Mouse (Mus musculus) hindbrain, postnatal 0 days (tissue): ENCODE measurements around the gene Pnmt. TPM values are rescaled to one million over a fixed set of nuclear protein-coding genes. Genes with fewer than 3 reads are reported as not detected.
A peak's percentile ranks its signal among the peaks of the same experiment; 100 is the strongest.
"Not testable (repeated sequence)": the region's sequence is repeated elsewhere in the genome, so short reads cannot be mapped to it uniquely, and the experiment has no call there.

ENCODE experiments used
- ATAC-seq: fragments of 200-750 bp; cut with Nextera tagmentation; 2 replicates; pipeline ENCODE4 v1.8.0; 2017; ENCODE audit warnings: mild to moderate bottlenecking, moderate TSS enrichment, moderate library complexity
- DNase-seq: peaks from one replicate; pipeline ENCODE4 v3.0.0-alpha.2; 2015; ENCODE audit warnings: low spot score
- H3K27ac ChIP-seq: fragments of 300-500 bp; sonication (generic); 2 replicates; pipeline ENCODE4 v1.5.1; 2014; ENCODE audit warnings: mild to moderate bottlenecking
- H3K27me3 ChIP-seq: fragments of 300-500 bp; sonication (generic); 2 replicates; pipeline ENCODE4 v1.6.1; 2014; ENCODE audit warnings: low read length, mixed read lengths; ENCODE audit not compliant: insufficient read depth
- H3K36me3 ChIP-seq: fragments of 300-500 bp; sonication (generic); 2 replicates; pipeline ENCODE4 v1.6.1; 2014; ENCODE audit warnings: low read length, mixed read lengths; ENCODE audit not compliant: insufficient read depth
- H3K4me1 ChIP-seq: fragments of 300-500 bp; sonication (generic); 2 replicates; pipeline ENCODE4 v1.6.1; 2014; ENCODE audit warnings: antibody characterized with exemption, low read length, mixed read lengths; ENCODE audit not compliant: insufficient read depth
- H3K4me2 ChIP-seq: fragments of 300-500 bp; sonication (generic); 2 replicates; pipeline ENCODE4 v1.6.1; 2014; ENCODE audit warnings: low read depth, mild to moderate bottlenecking, low read length, moderate library complexity, mixed read lengths
- H3K4me3 ChIP-seq: fragments of 300-500 bp; sonication (generic); 2 replicates; pipeline ENCODE4 v1.5.1; 2014; ENCODE audit warnings: low read length
- H3K9ac ChIP-seq: fragments of 300-500 bp; sonication (generic); replicated peaks from 2 replicates; pipeline ENCODE4 v1.6.1; 2014; ENCODE audit warnings: mild to moderate bottlenecking, low read length, moderate library complexity, mixed read lengths
- H3K9me3 ChIP-seq: fragments of 300-500 bp; sonication (generic); 2 replicates; pipeline ENCODE4 v1.6.1; 2016; ENCODE audit warnings: low read length, mixed read lengths
- CTCF ChIP-seq: IDR thresholded peaks from 2 replicates; pipeline ENCODE4 v1.5.1; 2016; ENCODE audit warnings: antibody characterized with exemption, control low read depth, low read depth
- WGBS: fragments of 180-500 bp; shearing (Covaris S2); extraction: QIAGEN DNeasy Blood & Tissue Kit; methylation state at CpG from one replicate; pipeline ENCODE4 v1.1.7; 2014; 5-methylcytosine and 5-hydroxymethylcytosine counted together
- polyA plus RNA-seq: library from polyadenylated mRNA; unstranded; fragments of >200 nt; fragmentation: Nextera tagmentation; extraction: Ambion mirVana; gene quantifications from 2 replicates; pipeline ENCODE4 v1.2.1, GENCODE M21; 2015
- total RNA-seq: library from RNA; depleted of rRNA; stranded (reverse); fragments of >200 nt; gene quantifications from 2 replicates; pipeline ENCODE4 v1.2.3, GENCODE M21; 2014

Gene Pnmt
- total and polyA plus RNA-seq, 2 experiments from 2014 or later: 5.4 TPM

DNA sequence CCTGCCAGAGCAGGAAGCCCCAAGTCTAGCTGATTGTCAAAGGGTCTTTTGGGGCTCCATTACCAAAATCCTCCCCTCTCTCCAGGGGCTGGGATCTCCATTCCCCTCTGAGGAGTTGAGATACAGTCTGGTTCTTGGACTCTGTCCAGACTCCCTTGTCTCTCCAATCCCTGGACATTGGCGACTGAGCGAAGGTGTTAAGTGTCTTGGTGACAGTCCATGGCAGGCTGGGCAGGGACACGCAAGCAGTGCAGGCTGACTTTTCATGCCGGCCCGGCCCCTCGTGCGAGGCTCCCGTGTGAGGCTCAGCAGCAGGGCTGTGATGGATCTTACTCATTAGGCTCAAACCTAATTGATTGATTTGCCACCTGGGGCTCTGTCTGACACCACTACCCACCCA lies 12.0 kb upstream of the Pnmt start:
- 64% methylated on average over 8 of the region's 8 CpGs for WGBS
- H3K4me1 ChIP-seq: peaks cover 6% of the 10 kb centered on the region; the same call in 1 of the 2 replicates
- H3K27ac ChIP-seq: no peak overlapping the region
- H3K36me3 ChIP-seq: peaks cover 36% of the 10 kb centered on the region; the same call in 1 of the 2 replicates
- H3K9ac ChIP-seq: no peak overlapping the region; the same call in 1 of the 2 replicates
- H3K4me3 ChIP-seq: no peak overlapping the region
- no peaks in the 10 kb centered on the region for H3K9me3 ChIP-seq
- no peak overlapping the region for H3K4me2 ChIP-seq
- ATAC-seq (no peak), DNase-seq (no peak)
- TF ChIP-seq CTCF: no peak
- H3K27me3 ChIP-seq: no peaks in the 10 kb centered on the region

DNA sequence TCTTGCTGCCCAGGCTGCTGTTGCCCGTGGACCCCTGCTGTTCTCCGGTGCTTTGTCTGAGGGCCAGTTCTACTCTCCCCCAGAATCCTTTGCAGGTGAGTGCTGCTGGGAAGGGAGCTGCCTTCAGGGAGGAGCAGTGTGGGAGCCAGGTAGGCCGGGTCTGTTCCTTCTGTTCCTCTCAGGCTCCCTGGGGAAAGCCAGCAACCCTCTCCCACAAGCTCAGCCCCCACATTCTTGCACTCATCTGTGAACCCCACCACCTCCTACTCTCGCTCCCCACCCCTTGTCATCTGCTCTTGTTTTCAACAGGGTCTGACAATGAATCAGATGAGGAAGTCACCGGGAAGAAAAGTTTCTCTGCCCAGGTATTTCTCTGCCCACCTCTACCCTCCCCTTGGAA lies 9.5 kb upstream of the Pnmt start:
- H3K27me3 ChIP-seq: no peaks in the 10 kb centered on the region
- no peak overlapping the region for H3K4me3 ChIP-seq
- H3K36me3 ChIP-seq: peaks cover 36% of the 10 kb centered on the region; the same call in 1 of the 2 replicates
- ATAC-seq (no peak), DNase-seq (no peak)
- no peak for TF ChIP-seq CTCF
- no peaks in the 10 kb centered on the region for H3K9me3 ChIP-seq
- no peak overlapping the region for H3K9ac ChIP-seq
- 0 out of 2 replicates have a peak, but pooled peaks cover 3% of the 10 kb centered on the region for H3K4me1 ChIP-seq
- no peak overlapping the region for H3K27ac ChIP-seq
- H3K4me2 ChIP-seq: no peak overlapping the region
- 68% methylated on average over 5 of the region's 5 CpGs for WGBS

DNA sequence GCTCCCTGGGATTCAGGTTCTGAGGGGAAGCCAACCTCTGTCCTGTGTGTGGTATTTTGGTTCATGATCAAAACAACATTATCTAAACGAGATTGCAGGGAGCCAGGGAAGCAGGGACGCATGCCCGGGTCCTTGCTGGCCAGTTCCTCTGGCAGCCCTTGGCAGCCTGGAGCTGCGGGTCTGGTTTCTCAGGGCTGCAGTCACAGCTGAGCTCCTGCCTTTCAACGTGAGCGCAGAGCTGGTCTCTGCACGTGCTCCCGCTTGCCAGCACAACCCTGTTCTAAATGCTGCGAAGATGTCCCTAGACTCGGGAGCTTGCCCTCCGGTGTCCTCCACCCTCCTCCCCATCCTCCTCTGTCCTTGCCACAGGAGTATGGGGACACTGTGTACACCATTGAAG lies 8.5 kb upstream of the Pnmt start:
- no peaks in the 10 kb centered on the region for H3K4me1 ChIP-seq
- peaks cover 36% of the 10 kb centered on the region; the same call in 1 of the 2 replicates for H3K36me3 ChIP-seq
- no peak overlapping the region for H3K4me2 ChIP-seq
- 81% methylated on average over 11 of the region's 11 CpGs for WGBS
- no peak for DNase-seq
- H3K9me3 ChIP-seq: no peaks in the 10 kb centered on the region
- no peak for TF ChIP-seq CTCF
- no peak overlapping the region for H3K27ac ChIP-seq
- no peak overlapping the region for H3K4me3 ChIP-seq
- no peak overlapping the region for H3K9ac ChIP-seq
- no peaks in the 10 kb centered on the region for H3K27me3 ChIP-seq
- no peak for ATAC-seq

DNA sequence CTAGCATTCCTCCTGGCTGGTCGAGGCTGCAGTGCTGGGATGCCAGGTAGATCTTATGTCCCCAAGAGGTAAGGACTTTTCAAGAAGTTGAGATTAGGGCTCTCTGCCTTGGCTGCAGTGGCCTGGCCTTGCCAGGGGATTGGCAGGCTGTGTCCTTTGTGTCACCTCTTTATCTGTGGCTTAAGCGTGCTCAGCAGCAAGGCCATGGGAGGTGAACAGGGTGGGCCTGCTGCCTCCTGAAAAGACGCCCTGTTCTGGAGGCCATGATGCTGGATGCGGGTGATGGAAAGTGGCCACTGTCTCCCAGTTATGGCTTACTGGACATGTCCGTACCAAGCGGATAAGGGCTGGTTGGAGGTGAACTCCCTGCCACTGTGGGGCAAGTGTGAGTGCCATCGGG lies 6.9 kb upstream of the Pnmt start:
- Histone ChIP-seq H3K4me3 (no peak overlapping the region), H3K9me3 (no peaks in the 10 kb centered on the region), H3K4me2 (no peak overlapping the region), H3K36me3 (peaks cover 36% of the 10 kb centered on the region; the same call in 1 of the 2 replicates), H3K27ac (peak overlapping the region; percentile 64), H3K27me3 (no peaks in the 10 kb centered on the region), H3K9ac (no peak overlapping the region), H3K4me1 (no peaks in the 10 kb centered on the region)
- no peak for ATAC-seq
- 90% methylated on average over 7 of the region's 7 CpGs for WGBS
- DNase-seq: no peak
- no peak for TF ChIP-seq CTCF

DNA sequence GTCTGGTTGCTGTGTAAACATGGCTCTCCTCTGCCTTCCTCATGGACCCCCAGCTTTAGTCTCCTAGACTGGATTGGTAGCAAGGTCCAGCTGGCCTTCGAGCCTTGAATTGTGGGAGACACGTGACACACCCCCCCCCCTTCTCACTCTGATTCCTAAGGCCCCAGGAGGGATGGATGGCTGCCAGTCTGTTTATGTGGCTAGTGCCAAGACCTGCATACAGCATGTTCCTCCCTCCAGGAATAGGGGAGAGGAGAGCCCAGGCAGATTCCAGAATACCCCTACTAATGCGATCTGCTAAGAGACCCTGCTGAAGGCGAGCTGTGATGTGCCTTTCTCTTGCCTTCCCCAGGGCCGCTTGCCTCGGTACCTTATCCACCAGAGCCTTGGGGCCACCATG lies 6.1 kb upstream of the Pnmt start:
- peak; percentile 86 for DNase-seq
- H3K36me3 ChIP-seq: peaks cover 31% of the 10 kb centered on the region; the same call in 1 of the 2 replicates

DNA sequence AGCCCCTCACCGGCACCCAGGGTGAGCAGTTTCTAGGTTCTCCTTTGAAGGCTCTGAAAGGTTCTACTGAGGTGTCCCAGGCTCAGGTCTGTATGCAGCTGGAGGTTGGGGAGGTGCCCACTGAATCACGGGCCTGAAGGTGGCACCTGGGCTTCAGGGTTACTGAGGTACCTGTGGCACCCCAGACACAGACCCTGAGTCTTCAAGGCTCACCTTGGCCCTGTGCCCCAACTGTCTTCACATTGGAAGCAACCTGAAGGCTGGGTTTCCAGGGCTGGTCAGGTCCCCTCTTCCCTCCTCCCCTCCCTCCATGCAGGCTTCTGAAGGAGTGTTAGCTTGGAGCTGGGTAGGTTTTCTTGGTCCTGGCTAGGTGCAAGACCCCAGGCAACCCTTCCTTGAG lies 4.6 kb upstream of the Pnmt start:
- Histone ChIP-seq H3K4me3 (no peak overlapping the region), H3K9ac (no peak overlapping the region), H3K27me3 (no peaks in the 10 kb centered on the region), H3K36me3 (peaks cover 17% of the 10 kb centered on the region; the same call in 1 of the 2 replicates), H3K9me3 (no peaks in the 10 kb centered on the region), H3K27ac (no peak overlapping the region), H3K4me2 (no peak overlapping the region), H3K4me1 (no peaks in the 10 kb centered on the region)
- no peak for TF ChIP-seq CTCF
- ATAC-seq: no peak
- WGBS: 88% methylated on average over 2 of the region's 2 CpGs
- DNase-seq: no peak

More for the DNA sequence above, 6.1 kb upstream of the Pnmt start:
- ATAC-seq: peak; percentile 24; the same call in 1 of the 2 replicates
- 47% methylated on average over 6 of the region's 6 CpGs for WGBS
- no peaks in the 10 kb centered on the region for H3K4me1 ChIP-seq
- no peaks in the 10 kb centered on the region for H3K27me3 ChIP-seq
- TF ChIP-seq CTCF: no peak
- no peak overlapping the region for H3K9ac ChIP-seq
- H3K4me2 ChIP-seq: no peak overlapping the region
- no peak overlapping the region for H3K4me3 ChIP-seq
- peak overlapping the region; percentile 64 for H3K27ac ChIP-seq
- H3K9me3 ChIP-seq: no peaks in the 10 kb centered on the region

DNA sequence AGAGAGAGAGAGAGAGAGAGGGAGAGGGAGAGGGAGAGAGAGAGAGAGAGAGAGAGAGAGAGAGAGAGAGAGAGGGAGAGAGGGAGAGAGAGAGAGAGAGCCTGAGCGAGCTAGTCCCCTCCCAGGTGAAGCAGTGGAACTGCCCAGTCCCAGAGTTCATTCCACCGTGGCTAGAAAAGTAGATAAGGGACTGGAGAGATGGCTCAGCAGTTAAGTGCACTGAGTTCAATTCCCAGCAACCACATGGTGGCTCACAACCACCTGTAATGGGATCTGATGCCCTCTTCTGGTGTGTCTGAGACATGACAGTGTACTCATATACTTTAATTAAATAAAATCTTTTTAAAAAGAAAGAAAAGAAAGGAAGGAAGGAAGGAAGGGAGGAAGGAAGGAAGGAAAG lies 3.8 kb upstream of the Pnmt start:
- peaks cover 11% of the 10 kb centered on the region; the same call in 1 of the 2 replicates for H3K36me3 ChIP-seq
- not testable (repeated sequence) for H3K4me2 ChIP-seq, H3K27ac ChIP-seq, H3K9ac ChIP-seq, H3K27me3 ChIP-seq, H3K4me3 ChIP-seq, H3K4me1 ChIP-seq, DNase-seq, H3K9me3 ChIP-seq, ATAC-seq
- WGBS: 68% methylated on average over 2 of the region's 2 CpGs
